Mouse (Mus musculus): ENCODE data around the gene Pik3cb.

- TF ChIP-seq EP300 (IDR thresholded peaks at IDR 0.05; ENCODE audit: low read depth) (no peak), CTCF (IDR thresholded peaks at IDR 0.05; ENCODE audit: low read depth) (no peak)
These were observed 49.9 kb downstream of the Pik3cb start for GRCm38 (mm10) chr9:99090546-99090945.
